Mouse (Mus musculus): ENCODE data around the gene Ptch2. TPM values are rescaled to one million over a fixed set of nuclear protein-coding genes. Genes with fewer than 3 reads are reported as not detected.
A peak's percentile ranks its signal among the peaks of the same experiment; 100 is the strongest.

The Ptch2 gene
- 1.6 and 3.1 TPM in 2 replicates for polyA plus RNA-seq (2015; fragmentation: Nextera tagmentation; extraction: Ambion mirVana)

- Histone ChIP-seq H3K27ac (peak within 1 kb of the TSS; percentile 67), H3K9me3 (replicated peaks) (no peaks in the 10 kb centered on the region), H3K4me1 (replicated peaks) (peaks cover 18% of the 10 kb centered on the region), H3K4me2 (peak within 1 kb of the TSS; percentile 94), H3K4me3 (peak within 1 kb of the TSS; percentile 60), H3K9ac (peak within 1 kb of the TSS; percentile 54), H3K27me3 (0 out of 2 replicates have a peak, but pooled peaks cover 5% of the 10 kb centered on the region), H3K36me3 (no peaks in the 10 kb centered on the region)
- WGBS = 1% methylated on average over 49 of the region's 50 CpGs
- ATAC-seq (replicated peaks; ENCODE audit: insufficient number of reproducible peaks, insufficient read depth, low FRiP score, low read depth) = peak; percentile 71; the same call in 1 of the 2 replicates
Measured at GRCm38 (mm10) chr4:117095551-117096452, at the start of gene Ptch2. Ptch2 (plus strand) TSS chr4:117096075.

- H3K4me1 ChIP-seq (replicated peaks) = 0 out of 2 replicates have a peak, but pooled peaks cover 3% of the 10 kb centered on the region
- no peak overlapping the region for H3K4me2 ChIP-seq
- no peak overlapping the region for H3K9ac ChIP-seq
- no peaks in the 10 kb centered on the region for H3K9me3 ChIP-seq (replicated peaks)
- H3K36me3 ChIP-seq = no peaks in the 10 kb centered on the region
- no peaks in the 10 kb centered on the region for H3K27me3 ChIP-seq
- ATAC-seq (replicated peaks; ENCODE audit: insufficient number of reproducible peaks, insufficient read depth, low FRiP score, low read depth) = no peak
- H3K27ac ChIP-seq = peak overlapping the region; percentile 37; the same call in 1 of the 2 replicates
- WGBS = 42% methylated on average over 3 of the region's 3 CpGs
- no peak overlapping the region for H3K4me3 ChIP-seq
Measured at GRCm38 (mm10) chr4:117048836-117049235, 47.0 kb upstream of the Ptch2 start.

GRCm38 (mm10) chr4:117049485-117049884 is 46.4 kb upstream of the Ptch2 start:
- Histone ChIP-seq H3K27ac (0 out of 2 replicates have a peak overlapping the region, but pooled peaks have one; percentile 37), H3K9me3 (replicated peaks) (no peaks in the 10 kb centered on the region), H3K36me3 (no peaks in the 10 kb centered on the region), H3K4me3 (no peak overlapping the region), H3K4me2 (no peak overlapping the region), H3K27me3 (no peaks in the 10 kb centered on the region), H3K9ac (no peak overlapping the region), H3K4me1 (replicated peaks) (0 out of 2 replicates have a peak, but pooled peaks cover 3% of the 10 kb centered on the region)
- ATAC-seq (replicated peaks; ENCODE audit: insufficient number of reproducible peaks, insufficient read depth, low FRiP score, low read depth) = no peak
- WGBS = 100% methylated on average over 1 of the region's 1 CpGs

- Histone ChIP-seq H3K4me2 (no peak overlapping the region), H3K4me1 (replicated peaks) (0 out of 2 replicates have a peak, but pooled peaks cover 3% of the 10 kb centered on the region), H3K9ac (no peak overlapping the region), H3K27ac (no peak overlapping the region), H3K9me3 (replicated peaks) (no peaks in the 10 kb centered on the region), H3K27me3 (no peaks in the 10 kb centered on the region), H3K4me3 (no peak overlapping the region), H3K36me3 (no peaks in the 10 kb centered on the region)
- no peak for ATAC-seq (replicated peaks; ENCODE audit: insufficient number of reproducible peaks, insufficient read depth, low FRiP score, low read depth)
- 76% methylated on average over 4 of the region's 4 CpGs for WGBS
Measured at GRCm38 (mm10) chr4:117052626-117053025, 43.2 kb upstream of the Ptch2 start.

GRCm38 (mm10) chr4:117053956-117054355 is 41.9 kb upstream of the Ptch2 start:
- no peak for ATAC-seq (replicated peaks; ENCODE audit: insufficient number of reproducible peaks, insufficient read depth, low FRiP score, low read depth)
- 90% methylated on average over 4 of the region's 4 CpGs for WGBS
- H3K4me2 ChIP-seq = no peak overlapping the region
- H3K27me3 ChIP-seq = no peaks in the 10 kb centered on the region
- H3K36me3 ChIP-seq = no peaks in the 10 kb centered on the region
- no peak overlapping the region for H3K4me3 ChIP-seq
- no peak overlapping the region for H3K9ac ChIP-seq
- 0 out of 2 replicates have a peak, but pooled peaks cover 3% of the 10 kb centered on the region for H3K4me1 ChIP-seq (replicated peaks)
- no peak overlapping the region for H3K27ac ChIP-seq
- no peaks in the 10 kb centered on the region for H3K9me3 ChIP-seq (replicated peaks)

- H3K27ac ChIP-seq = no peak overlapping the region
- H3K4me2 ChIP-seq = no peak overlapping the region
- no peak overlapping the region for H3K4me3 ChIP-seq
- H3K9me3 ChIP-seq (replicated peaks) = no peaks in the 10 kb centered on the region
- H3K9ac ChIP-seq = no peak overlapping the region
- no peaks in the 10 kb centered on the region for H3K4me1 ChIP-seq (replicated peaks)
- no peak for ATAC-seq (replicated peaks; ENCODE audit: insufficient number of reproducible peaks, insufficient read depth, low FRiP score, low read depth)
- no peaks in the 10 kb centered on the region for H3K27me3 ChIP-seq
- no peaks in the 10 kb centered on the region for H3K36me3 ChIP-seq
Measured at GRCm38 (mm10) chr4:117056102-117056501, 39.8 kb upstream of the Ptch2 start.

- WGBS = 75% methylated on average over 2 of the region's 2 CpGs
- Histone ChIP-seq H3K4me2 (no peak overlapping the region), H3K27ac (no peak overlapping the region), H3K9me3 (replicated peaks) (no peaks in the 10 kb centered on the region), H3K9ac (no peak overlapping the region), H3K27me3 (no peaks in the 10 kb centered on the region), H3K36me3 (no peaks in the 10 kb centered on the region), H3K4me1 (replicated peaks) (no peaks in the 10 kb centered on the region), H3K4me3 (no peak overlapping the region)
- no peak for ATAC-seq (replicated peaks; ENCODE audit: insufficient number of reproducible peaks, insufficient read depth, low FRiP score, low read depth)
Measured at GRCm38 (mm10) chr4:117056514-117056913, 39.4 kb upstream of the Ptch2 start.

GRCm38 (mm10) chr4:117058512-117058911 is 37.4 kb upstream of the Ptch2 start:
- 83% methylated on average over 4 of the region's 4 CpGs for WGBS
- Histone ChIP-seq H3K9ac (no peak overlapping the region), H3K36me3 (no peaks in the 10 kb centered on the region), H3K27me3 (no peaks in the 10 kb centered on the region), H3K27ac (no peak overlapping the region), H3K4me2 (no peak overlapping the region), H3K4me1 (replicated peaks) (no peaks in the 10 kb centered on the region), H3K4me3 (no peak overlapping the region), H3K9me3 (replicated peaks) (no peaks in the 10 kb centered on the region)
- no peak for ATAC-seq (replicated peaks; ENCODE audit: insufficient number of reproducible peaks, insufficient read depth, low FRiP score, low read depth)

GRCm38 (mm10) chr4:117062700-117063390 is 33.0 kb upstream of the Ptch2 start:
- ATAC-seq (replicated peaks; ENCODE audit: insufficient number of reproducible peaks, insufficient read depth, low FRiP score, low read depth) = no peak
- H3K4me3 ChIP-seq = no peak overlapping the region
- 81% methylated on average over 4 of the region's 4 CpGs for WGBS

GRCm38 (mm10) chr4:117068035-117068434 is 27.8 kb upstream of the Ptch2 start:
- no peak overlapping the region for H3K4me3 ChIP-seq
- H3K4me1 ChIP-seq (replicated peaks) = no peaks in the 10 kb centered on the region; the same call in 1 of the 2 replicates
- ATAC-seq (replicated peaks; ENCODE audit: insufficient number of reproducible peaks, insufficient read depth, low FRiP score, low read depth) = no peak
- H3K27ac ChIP-seq = no peak overlapping the region
- H3K9me3 ChIP-seq (replicated peaks) = no peaks in the 10 kb centered on the region
- no peak overlapping the region for H3K4me2 ChIP-seq
- H3K27me3 ChIP-seq = no peaks in the 10 kb centered on the region
- H3K9ac ChIP-seq = no peak overlapping the region
- H3K36me3 ChIP-seq = peaks cover 22% of the 10 kb centered on the region
- WGBS = 91% methylated on average over 7 of the region's 7 CpGs

More at GRCm38 (mm10) chr4:117062700-117063390, 33.0 kb upstream of the Ptch2 start:
- no peaks in the 10 kb centered on the region for H3K9me3 ChIP-seq (replicated peaks)
- peaks cover 15% of the 10 kb centered on the region for H3K36me3 ChIP-seq
- H3K27ac ChIP-seq = no peak overlapping the region
- no peaks in the 10 kb centered on the region for H3K4me1 ChIP-seq (replicated peaks)
- H3K9ac ChIP-seq = no peak overlapping the region
- H3K4me2 ChIP-seq = no peak overlapping the region
- H3K27me3 ChIP-seq = no peaks in the 10 kb centered on the region

GRCm38 (mm10) chr4:117069647-117070046 is 26.2 kb upstream of the Ptch2 start:
- Histone ChIP-seq H3K9me3 (replicated peaks) (no peaks in the 10 kb centered on the region), H3K27ac (no peak overlapping the region), H3K9ac (no peak overlapping the region), H3K4me3 (no peak overlapping the region), H3K4me2 (no peak overlapping the region), H3K27me3 (no peaks in the 10 kb centered on the region), H3K36me3 (peaks cover 22% of the 10 kb centered on the region), H3K4me1 (replicated peaks) (no peaks in the 10 kb centered on the region; the same call in 1 of the 2 replicates)
- ATAC-seq (replicated peaks; ENCODE audit: insufficient number of reproducible peaks, insufficient read depth, low FRiP score, low read depth) = no peak
- 86% methylated on average over 1 of the region's 1 CpGs for WGBS
